Mouse (Mus musculus): ENCODE data around the gene Tmem41b. TPM values are rescaled to one million over a fixed set of nuclear protein-coding genes. Genes with fewer than 3 reads are reported as not detected.
"Not testable (repeated sequence)": the region's sequence is repeated elsewhere in the genome, so short reads cannot be mapped to it uniquely, and the experiment has no call there.

The Tmem41b gene
- not detected in 2 replicates for polyA plus RNA-seq (2012; ENCODE audit: insufficient read depth, insufficient read length, low replicate concordance, missing spikeins)

- 31% methylated on average over 6 of the region's 6 CpGs for WGBS
- 0 out of 2 replicates have a peak within 1 kb of the TSS, but pooled peaks have one; percentile 37 for H3K27ac ChIP-seq (ENCODE audit: insufficient read depth, low read depth, low read length)
- H3K4me3 ChIP-seq (ENCODE audit: insufficient read depth, low read depth, low read length): peak within 1 kb of the TSS; percentile 84
These were observed at the start of gene Tmem41b for GRCm38 (mm10) chr7:109986775-109987174. Tmem41b (minus strand) TSS chr7:109986929.

GRCm38 (mm10) chr7:110030342-110030741 is 43.6 kb upstream of the Tmem41b start:
- no peak overlapping the region for H3K27ac ChIP-seq (ENCODE audit: insufficient read depth, low read depth, low read length)
- WGBS: 30% methylated on average over 3 of the region's 3 CpGs
- no peak for TF ChIP-seq CTCF (IDR thresholded peaks at IDR 0.05; ENCODE audit: insufficient read depth, low read depth, low read length)
- TF ChIP-seq POLR2A (IDR thresholded peaks at IDR 0.05; ENCODE audit: insufficient read depth, low read depth, low read length): no peak
- no peak overlapping the region for H3K4me3 ChIP-seq (ENCODE audit: insufficient read depth, low read depth, low read length)
- no peaks in the 10 kb centered on the region for H3K4me1 ChIP-seq (ENCODE audit: control insufficient read depth, insufficient read depth, low read length)

More at GRCm38 (mm10) chr7:109986775-109987174, at the start of gene Tmem41b:
- not testable (repeated sequence) for H3K4me1 ChIP-seq (ENCODE audit: control insufficient read depth, insufficient read depth, low read length)

GRCm38 (mm10) chr7:110028826-110029225 is 42.1 kb upstream of the Tmem41b start:
- TF ChIP-seq CTCF (IDR thresholded peaks at IDR 0.05; ENCODE audit: insufficient read depth, low read depth, low read length) (no peak), POLR2A (IDR thresholded peaks at IDR 0.05; ENCODE audit: insufficient read depth, low read depth, low read length) (no peak)
- 66% methylated on average over 1 of the region's 1 CpGs for WGBS
- H3K27ac ChIP-seq (ENCODE audit: insufficient read depth, low read depth, low read length): no peak overlapping the region
- no peak overlapping the region for H3K4me3 ChIP-seq (ENCODE audit: insufficient read depth, low read depth, low read length)
- no peaks in the 10 kb centered on the region for H3K4me1 ChIP-seq (ENCODE audit: control insufficient read depth, insufficient read depth, low read length)

DNA sequence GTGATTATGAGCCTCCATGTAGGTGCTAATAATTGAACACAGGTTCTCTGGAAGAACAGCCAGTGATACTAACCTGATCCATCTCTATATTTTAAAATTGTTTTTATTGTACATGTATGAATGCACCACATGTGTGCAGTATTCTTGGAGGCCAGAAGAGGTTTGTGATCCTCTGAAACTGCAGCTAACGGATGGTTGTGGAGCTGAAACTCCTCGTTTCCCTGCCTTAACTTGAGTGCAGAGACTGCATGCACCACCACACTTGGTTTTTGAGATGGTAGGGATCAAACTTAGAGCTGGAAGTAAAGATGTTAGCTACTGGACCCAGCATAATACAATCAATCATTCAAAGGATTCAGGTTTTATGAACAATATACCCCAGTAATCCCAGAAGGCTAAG is 39.9 kb upstream of the Tmem41b start:
- no peaks in the 10 kb centered on the region for H3K4me1 ChIP-seq (ENCODE audit: control insufficient read depth, insufficient read depth, low read length)
- H3K27ac ChIP-seq (ENCODE audit: insufficient read depth, low read depth, low read length): no peak overlapping the region
- WGBS: 68% methylated on average over 2 of the region's 2 CpGs
- TF ChIP-seq CTCF (IDR thresholded peaks at IDR 0.05; ENCODE audit: insufficient read depth, low read depth, low read length) (no peak), POLR2A (IDR thresholded peaks at IDR 0.05; ENCODE audit: insufficient read depth, low read depth, low read length) (no peak)
- H3K4me3 ChIP-seq (ENCODE audit: insufficient read depth, low read depth, low read length): no peak overlapping the region

DNA sequence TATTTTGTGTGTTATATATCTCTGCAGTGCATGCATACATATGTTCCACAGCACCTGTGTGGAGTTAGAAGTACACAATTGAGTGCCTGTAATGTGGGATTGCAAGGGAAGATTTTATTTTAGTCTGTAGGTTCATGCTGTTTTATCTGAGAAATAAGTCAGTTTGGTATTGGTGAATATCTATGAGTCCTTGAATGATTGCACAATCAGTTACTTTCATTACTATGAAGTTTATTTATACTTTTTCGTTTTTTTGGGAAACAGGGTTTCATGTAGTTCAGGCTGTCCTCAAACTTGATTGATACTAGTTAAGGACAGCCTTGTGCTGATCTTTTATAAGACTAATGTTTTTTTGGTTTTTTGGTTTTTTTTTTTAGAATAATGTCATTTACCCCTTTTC is 36.8 kb upstream of the Tmem41b start:
- H3K4me1 ChIP-seq (ENCODE audit: control insufficient read depth, insufficient read depth, low read length): no peaks in the 10 kb centered on the region
- H3K27ac ChIP-seq (ENCODE audit: insufficient read depth, low read depth, low read length): no peak overlapping the region
- H3K4me3 ChIP-seq (ENCODE audit: insufficient read depth, low read depth, low read length): no peak overlapping the region
- 95% methylated on average over 1 of the region's 1 CpGs for WGBS
- no peak for TF ChIP-seq POLR2A (IDR thresholded peaks at IDR 0.05; ENCODE audit: insufficient read depth, low read depth, low read length)
- no peak for TF ChIP-seq CTCF (IDR thresholded peaks at IDR 0.05; ENCODE audit: insufficient read depth, low read depth, low read length)

DNA sequence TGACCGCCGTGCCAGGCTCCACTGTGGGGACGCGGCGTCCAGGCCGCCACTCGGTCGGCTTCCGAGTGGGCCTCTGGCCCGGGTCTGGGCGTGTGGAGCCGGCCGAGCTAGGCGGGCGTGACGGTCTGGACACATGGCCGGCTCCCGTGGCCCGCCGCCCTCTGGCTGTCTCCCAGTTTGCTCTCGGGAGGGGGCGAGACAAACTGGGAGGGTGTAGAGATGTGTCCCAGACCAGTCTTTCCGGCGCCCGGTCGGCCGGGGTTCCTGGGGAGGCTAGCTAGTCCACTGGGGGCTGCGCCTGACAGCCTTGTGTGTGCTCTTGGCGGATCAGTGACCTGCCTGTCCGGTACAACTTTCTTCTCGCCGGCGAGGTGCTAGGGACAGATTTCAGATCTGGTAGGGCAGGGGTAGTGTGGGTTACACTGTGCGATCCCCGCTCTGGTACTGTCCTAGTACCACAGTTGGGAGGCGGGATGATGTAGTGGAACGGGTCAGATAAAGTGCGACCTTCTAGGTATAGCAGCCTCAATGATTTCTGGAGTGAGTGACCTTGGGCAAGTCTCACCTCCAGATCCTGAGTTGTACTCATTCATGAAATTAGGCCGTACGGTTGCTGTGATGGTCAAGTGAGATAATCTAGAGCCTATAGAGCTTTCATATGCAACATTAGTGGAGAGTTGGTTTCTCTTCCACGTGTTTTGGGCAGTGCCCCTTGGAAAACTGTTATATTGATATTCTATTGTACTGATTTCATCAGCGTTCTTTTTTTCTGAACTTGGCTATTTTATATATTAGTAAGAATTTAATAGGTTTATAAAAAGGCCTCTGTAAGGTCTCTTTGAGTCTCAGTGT is 32.1 kb upstream of the Tmem41b start:
- Histone ChIP-seq H3K27ac (ENCODE audit: insufficient read depth, low read depth, low read length) (peak overlapping the region; percentile 52), H3K4me3 (ENCODE audit: insufficient read depth, low read depth, low read length) (peak overlapping the region; percentile 93), H3K4me1 (ENCODE audit: control insufficient read depth, insufficient read depth, low read length) (no peaks in the 10 kb centered on the region)
- WGBS: under 1% methylated on average over 42 of the region's 42 CpGs
- no peak for TF ChIP-seq POLR2A (IDR thresholded peaks at IDR 0.05; ENCODE audit: insufficient read depth, low read depth, low read length)
- no peak for TF ChIP-seq CTCF (IDR thresholded peaks at IDR 0.05; ENCODE audit: insufficient read depth, low read depth, low read length)

GRCm38 (mm10) chr7:110018117-110018630 is 31.4 kb upstream of the Tmem41b start, which contains the start of gene Ipo7:
Ipo7 (plus strand) TSS chr7:110018274.
- Histone ChIP-seq H3K4me3 (ENCODE audit: insufficient read depth, low read depth, low read length) (peak within 1 kb of the TSS; percentile 93), H3K27ac (ENCODE audit: insufficient read depth, low read depth, low read length) (peak within 1 kb of the TSS; percentile 52), H3K4me1 (ENCODE audit: control insufficient read depth, insufficient read depth, low read length) (no peaks in the 10 kb centered on the region)
- WGBS: under 1% methylated on average over 48 of the region's 48 CpGs
- TF ChIP-seq CTCF (IDR thresholded peaks at IDR 0.05; ENCODE audit: insufficient read depth, low read depth, low read length): no peak
- peak; percentile 91 for TF ChIP-seq POLR2A (IDR thresholded peaks at IDR 0.05; ENCODE audit: insufficient read depth, low read depth, low read length)

GRCm38 (mm10) chr7:110014272-110014671 is 27.5 kb upstream of the Tmem41b start:
- no peak overlapping the region for H3K27ac ChIP-seq (ENCODE audit: insufficient read depth, low read depth, low read length)
- H3K4me3 ChIP-seq (ENCODE audit: insufficient read depth, low read depth, low read length): no peak overlapping the region
- no peaks in the 10 kb centered on the region for H3K4me1 ChIP-seq (ENCODE audit: control insufficient read depth, insufficient read depth, low read length)
- 87% methylated on average over 5 of the region's 5 CpGs for WGBS
- TF ChIP-seq CTCF (IDR thresholded peaks at IDR 0.05; ENCODE audit: insufficient read depth, low read depth, low read length): no peak
- TF ChIP-seq POLR2A (IDR thresholded peaks at IDR 0.05; ENCODE audit: insufficient read depth, low read depth, low read length): no peak

DNA sequence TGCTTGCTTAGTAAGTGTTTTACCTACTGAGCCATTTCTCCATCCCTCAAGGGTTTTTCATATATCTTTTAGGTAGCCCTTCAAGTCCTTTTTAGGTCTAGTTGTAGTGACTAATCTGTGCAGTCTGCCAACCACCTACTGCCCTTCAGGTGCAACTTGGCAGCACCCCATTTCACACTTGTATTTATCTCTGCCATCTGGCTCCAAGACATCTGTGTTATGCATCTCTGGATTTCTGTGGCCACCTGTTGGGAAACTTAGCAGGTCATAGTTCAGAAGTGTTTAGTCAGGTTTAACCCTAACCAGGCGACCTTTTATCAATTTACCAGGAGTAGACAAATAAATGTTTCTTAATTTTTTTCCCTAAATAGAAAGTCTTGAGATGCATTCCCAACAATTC is 24.7 kb upstream of the Tmem41b start:
- Histone ChIP-seq H3K27ac (ENCODE audit: insufficient read depth, low read depth, low read length) (no peak overlapping the region), H3K4me3 (ENCODE audit: insufficient read depth, low read depth, low read length) (no peak overlapping the region), H3K4me1 (ENCODE audit: control insufficient read depth, insufficient read depth, low read length) (no peaks in the 10 kb centered on the region)
- TF ChIP-seq POLR2A (IDR thresholded peaks at IDR 0.05; ENCODE audit: insufficient read depth, low read depth, low read length) (no peak), CTCF (IDR thresholded peaks at IDR 0.05; ENCODE audit: insufficient read depth, low read depth, low read length) (no peak)
- WGBS: 55% methylated on average over 1 of the region's 1 CpGs
